Mouse (Mus musculus) ES-E14 (cell line): ENCODE results near the gene Klhdc8a. TPM values are rescaled to one million over a fixed set of nuclear protein-coding genes. Genes with fewer than 3 reads are reported as not detected.

Experiments used
- DNase-seq: peaks from one replicate; pipeline ENCODE4 v3.0.0-alpha.2; 2013; ENCODE audit warnings: low read depth, low spot score
- H3K27ac ChIP-seq: 2 replicates; pipeline ENCODE4 v1.5.1; 2012; ENCODE audit warnings: low read depth, mild to moderate bottlenecking, low read length, moderate library complexity, mixed read lengths; ENCODE audit not compliant: poor library complexity, insufficient read depth, severe bottlenecking
- H3K36me3 ChIP-seq: 2 replicates; pipeline ENCODE4 v1.6.1; 2012; ENCODE audit warnings: mild to moderate bottlenecking, low read length, moderate library complexity, mixed read lengths; ENCODE audit not compliant: control insufficient read depth, poor library complexity, insufficient read depth, severe bottlenecking
- H3K4me1 ChIP-seq, 2 experiments: fragments of 150-350 bp in 1 of 2; sonication (generic) in 1 of 2; 2 replicates each; pipeline ENCODE4 v1.6.1; 2012; ENCODE audit warnings: low read length in 2 of 2, mild to moderate bottlenecking in 1 of 2, mixed read lengths in 1 of 2; ENCODE audit not compliant: control insufficient read depth in 2 of 2, insufficient read depth in 2 of 2, poor library complexity in 1 of 2
- H3K4me3 ChIP-seq, 2 experiments: fragments of 150-350 bp in 1 of 2; sonication (generic) in 1 of 2; 2 replicates each; pipeline ENCODE4 v1.5.1; 2012; ENCODE audit warnings: low read length in 2 of 2, low read depth in 1 of 2, mild to moderate bottlenecking in 1 of 2, mixed read lengths in 1 of 2; ENCODE audit not compliant: insufficient read depth in 1 of 2, poor library complexity in 1 of 2, severe bottlenecking in 1 of 2
- H3K9ac ChIP-seq: 2 replicates; pipeline ENCODE4 v1.6.1; 2012; ENCODE audit warnings: low read depth, mild to moderate bottlenecking, low read length, mixed read lengths; ENCODE audit not compliant: poor library complexity, insufficient read depth, severe bottlenecking
- H3K9me3 ChIP-seq: fragments of 150-350 bp; sonication (generic); 2 replicates; pipeline ENCODE4 v1.6.1; 2012; ENCODE audit warnings: low read depth, mild to moderate bottlenecking, low read length; ENCODE audit not compliant: control insufficient read depth, insufficient read depth
- CHD2 ChIP-seq: IDR thresholded peaks from 2 replicates; pipeline ENCODE4 v1.6.1; 2014; ENCODE audit warnings: mild to moderate bottlenecking, low read depth, low read length, inconsistent platforms
- HCFC1 ChIP-seq: IDR thresholded peaks from 2 replicates; pipeline ENCODE4 v1.6.1; 2012; ENCODE audit warnings: low read length, inconsistent platforms, borderline replicate concordance; ENCODE audit not compliant: insufficient read depth
- MAFK ChIP-seq: IDR thresholded peaks from 2 replicates; pipeline ENCODE4 v1.6.1; 2014; ENCODE audit warnings: mild to moderate bottlenecking, low read depth, low read length, inconsistent platforms; ENCODE audit not compliant: insufficient read depth
- ZC3H11A ChIP-seq: IDR thresholded peaks from 2 replicates; pipeline ENCODE4 v1.6.1; 2012; ENCODE audit warnings: low read depth, mild to moderate bottlenecking, inconsistent platforms, low read length, borderline replicate concordance
- ZNF384 ChIP-seq: IDR thresholded peaks from 2 replicates; pipeline ENCODE4 v1.6.1; 2012; ENCODE audit warnings: low read depth, low read length, inconsistent platforms
- in situ Hi-C, 2 experiments: fragments of 600-800 bp; cut with MboI; formaldehyde crosslinking; loops; one replicate each; pipeline ENCODE4 v1.15.1; 2025; ENCODE audit warnings: low sequenced_read_pairs in 2 of 2, inconsistent platforms in 1 of 2; ENCODE audit not compliant: unreplicated experiment in 2 of 2
- total RNA-seq: library from RNA; depleted of rRNA; stranded (reverse); fragments of 300-350 nt; gene quantifications from 2 replicates; pipeline ENCODE4 v1.2.3, GENCODE M21; 2012

Klhdc8a gene
- total RNA-seq, 1 experiment: 2.8 TPM

GRCm38 (mm10) chr1:132328565-132328964 is 30.1 kb downstream of the Klhdc8a start:
- H3K36me3 ChIP-seq: peaks cover 29% of the 10 kb centered on the region; the same call in 1 of the 2 replicates
- no peak overlapping the region for H3K4me3 ChIP-seq
- TF ChIP-seq HCFC1: no peak
- no peak for TF ChIP-seq MAFK
- TF ChIP-seq CHD2: no peak
- no peak for TF ChIP-seq ZC3H11A
- no peak for TF ChIP-seq ZNF384
- H3K9ac ChIP-seq: no peak overlapping the region
- H3K4me1 ChIP-seq: peaks cover 11 to 32% of the 10 kb centered on the region in 2 experiments; a peak in 3 of 4 replicates
- no peaks in the 10 kb centered on the region for H3K9me3 ChIP-seq
- in situ Hi-C loops: no loop called here
- H3K27ac ChIP-seq: no peak overlapping the region
- no peak for DNase-seq

GRCm38 (mm10) chr1:132329656-132330055 is 31.2 kb downstream of the Klhdc8a start:
- Histone ChIP-seq H3K9me3 (no peaks in the 10 kb centered on the region), H3K9ac (no peak overlapping the region), H3K27ac (no peak overlapping the region), H3K36me3 (peaks cover 29% of the 10 kb centered on the region; the same call in 1 of the 2 replicates), H3K4me1 (peaks cover 12 to 41% of the 10 kb centered on the region in 2 experiments; a peak in 3 of 4 replicates), H3K4me3 (no peak overlapping the region)
- no peak for TF ChIP-seq HCFC1
- TF ChIP-seq CHD2: no peak
- no peak for TF ChIP-seq MAFK
- TF ChIP-seq ZNF384: no peak
- no peak for TF ChIP-seq ZC3H11A
- no peak for DNase-seq
- in situ Hi-C loops: no loop called here

GRCm38 (mm10) chr1:132330397-132330796 is 32.0 kb downstream of the Klhdc8a start:
- in situ Hi-C loops: no loop called here
- Histone ChIP-seq H3K4me1 (peaks cover 14 to 45% of the 10 kb centered on the region in 2 experiments), H3K36me3 (peaks cover 29% of the 10 kb centered on the region; the same call in 1 of the 2 replicates), H3K4me3 (no peak overlapping the region), H3K9ac (no peak overlapping the region), H3K9me3 (no peaks in the 10 kb centered on the region), H3K27ac (no peak overlapping the region)
- TF ChIP-seq ZNF384 (no peak), MAFK (no peak), ZC3H11A (no peak), CHD2 (no peak)
- no peak for DNase-seq

DNA sequence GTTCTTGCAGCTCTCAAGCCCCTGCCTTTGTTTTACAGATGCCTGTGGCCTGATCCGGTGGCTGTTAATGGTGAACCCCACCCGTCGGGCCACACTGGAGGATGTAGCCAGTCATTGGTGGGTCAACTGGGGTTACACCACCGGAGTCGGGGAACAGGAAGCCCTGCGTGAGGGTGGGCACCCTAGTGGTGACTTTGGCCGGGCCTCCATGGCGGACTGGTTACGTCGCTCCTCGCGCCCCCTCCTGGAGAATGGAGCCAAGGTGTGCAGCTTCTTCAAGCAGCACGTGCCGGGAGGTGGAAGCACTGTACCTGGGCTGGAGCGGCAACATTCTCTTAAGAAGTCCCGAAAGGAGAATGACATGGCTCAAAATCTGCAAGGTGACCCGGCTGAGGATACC is 32.9 kb downstream of the Klhdc8a start:
- no peak for TF ChIP-seq ZC3H11A
- TF ChIP-seq ZNF384: no peak
- no peak for TF ChIP-seq CHD2
- no peak for TF ChIP-seq HCFC1
- no peak for TF ChIP-seq MAFK
- peaks cover 14 to 42% of the 10 kb centered on the region in 2 experiments for H3K4me1 ChIP-seq

GRCm38 (mm10) chr1:132333201-132333600 is 34.8 kb downstream of the Klhdc8a start:
- Histone ChIP-seq H3K36me3 (peaks cover 20% of the 10 kb centered on the region; the same call in 1 of the 2 replicates), H3K4me1 (peaks cover 15 to 38% of the 10 kb centered on the region in 2 experiments), H3K27ac (no peak overlapping the region), H3K9ac (no peak overlapping the region), H3K4me3 (no peak overlapping the region), H3K9me3 (no peaks in the 10 kb centered on the region)
- no peak for DNase-seq
- in situ Hi-C loops: no loop called here
- no peak for TF ChIP-seq ZNF384
- no peak for TF ChIP-seq MAFK
- no peak for TF ChIP-seq CHD2
- TF ChIP-seq ZC3H11A: no peak
- no peak for TF ChIP-seq HCFC1

More for the DNA sequence above, 32.9 kb downstream of the Klhdc8a start:
- H3K9ac ChIP-seq: no peak overlapping the region
- no peak overlapping the region for H3K27ac ChIP-seq
- no peak overlapping the region for H3K4me3 ChIP-seq
- no peaks in the 10 kb centered on the region for H3K9me3 ChIP-seq
- DNase-seq: no peak
- in situ Hi-C loops: no loop called here
- peaks cover 29% of the 10 kb centered on the region; the same call in 1 of the 2 replicates for H3K36me3 ChIP-seq
